Mouse (Mus musculus) adrenal gland, postnatal 4 days (tissue): ENCODE results near the gene Aicda. TPM values are rescaled to one million over a fixed set of nuclear protein-coding genes. Genes with fewer than 3 reads are reported as not detected.
"Not testable (repeated sequence)": the region's sequence is repeated elsewhere in the genome, so short reads cannot be mapped to it uniquely, and the experiment has no call there.

Experiments
- DNase-seq, 2 experiments: peaks; one replicate each; pipeline ENCODE4 v3.0.0; 2021 to 2022; ENCODE audit warnings: low spot score in 2 of 2, mixed read lengths in 2 of 2
- total RNA-seq, 2 experiments: library from RNA; stranded (reverse); gene quantifications; 2 replicates each; pipeline ENCODE4 v1.2.3; 2021

The Aicda gene
- total RNA-seq, 2 experiments from 2014 or later, result not detected

GRCm38 (mm10) chr6:122545948-122546347, 7.7 kb upstream of the Aicda start:
- no peak for DNase-seq

GRCm38 (mm10) chr6:122554102-122554501, 501 bp downstream of the Aicda start:
- DNase-seq, result no peak

GRCm38 (mm10) chr6:122555266-122555665, 1.7 kb downstream of the Aicda start:
- DNase-seq, result no peak

- no peak for DNase-seq
Observed at GRCm38 (mm10) chr6:122556959-122557561, 3.5 kb downstream of the Aicda start.

GRCm38 (mm10) chr6:122560427-122560826, 6.8 kb downstream of the Aicda start:
- DNase-seq, result peak; percentile 26 to 48

GRCm38 (mm10) chr6:122561005-122561404, 7.4 kb downstream of the Aicda start:
- no peak for DNase-seq

- no peak for DNase-seq
Observed at GRCm38 (mm10) chr6:122562463-122562862, 8.9 kb downstream of the Aicda start.

- DNase-seq, result no peak
Observed at GRCm38 (mm10) chr6:122565070-122565784, 11.6 kb downstream of the Aicda start.

- no peak for DNase-seq
Observed at GRCm38 (mm10) chr6:122569113-122569512, 15.5 kb downstream of the Aicda start.

- no peak for DNase-seq
Observed at GRCm38 (mm10) chr6:122569762-122570161, 16.2 kb downstream of the Aicda start.

GRCm38 (mm10) chr6:122570695-122571616, 17.4 kb downstream of the Aicda start:
- DNase-seq, result no peak

GRCm38 (mm10) chr6:122571617-122571959, 18.0 kb downstream of the Aicda start:
- DNase-seq, result no peak

- DNase-seq, result not testable (repeated sequence)
Observed at GRCm38 (mm10) chr6:122575037-122575436, 21.4 kb downstream of the Aicda start.

GRCm38 (mm10) chr6:122577030-122577429, 23.4 kb downstream of the Aicda start:
- no peak for DNase-seq

- no peak for DNase-seq
Observed at GRCm38 (mm10) chr6:122579086-122579485, 25.5 kb downstream of the Aicda start.

GRCm38 (mm10) chr6:122591027-122591758, 37.6 kb downstream of the Aicda start:
- no peak for DNase-seq

GRCm38 (mm10) chr6:122592905-122593304, 39.3 kb downstream of the Aicda start:
- DNase-seq, result no peak

- DNase-seq, result no peak
Observed at GRCm38 (mm10) chr6:122595637-122596036, 42.0 kb downstream of the Aicda start.

- no peak for DNase-seq
Observed at GRCm38 (mm10) chr6:122596608-122597007, 43.0 kb downstream of the Aicda start.

GRCm38 (mm10) chr6:122598014-122598413, 44.4 kb downstream of the Aicda start:
- no peak for DNase-seq

- DNase-seq, result no peak
Observed at GRCm38 (mm10) chr6:122598436-122598835, 44.8 kb downstream of the Aicda start.
